Mouse (Mus musculus): ENCODE data around the gene Iffo2. TPM values are rescaled to one million over a fixed set of nuclear protein-coding genes. Genes with fewer than 3 reads are reported as not detected.
A peak's percentile ranks its signal among the peaks of the same experiment; 100 is the strongest.

Gene Iffo2
- polyA plus RNA-seq, 1 experiment from 2014 or later: 1.2 TPM

- Histone ChIP-seq H3K4me1 (ENCODE audit: insufficient read depth) (peaks cover 7% of the 10 kb centered on the region; the same call in 1 of the 2 replicates), H3K36me3 (replicated peaks; ENCODE audit: insufficient read depth, low read length) (peaks cover 18% of the 10 kb centered on the region), H3K9ac (replicated peaks) (no peak overlapping the region), H3K27ac (ENCODE audit: low read depth) (no peak overlapping the region), H3K27me3 (ENCODE audit: insufficient read depth, low read length) (no peaks in the 10 kb centered on the region), H3K4me3 (ENCODE audit: low read depth, low read length) (no peak overlapping the region; the same call in 1 of the 2 replicates), H3K9me3 (ENCODE audit: low read length) (peaks cover 4% of the 10 kb centered on the region; the same call in 1 of the 2 replicates), H3K4me2 (ENCODE audit: low read depth, low read length) (peak overlapping the region; percentile 48; the same call in 1 of the 2 replicates)
- DNase-seq: peak; percentile 83
- TF ChIP-seq EP300 (IDR thresholded peaks at IDR 0.05; ENCODE audit: low read depth) (no peak), CTCF (IDR thresholded peaks at IDR 0.05; ENCODE audit: low read depth) (peak; percentile 98)
- WGBS (ENCODE audit: insufficient replicate concordance): 2% methylated on average over 10 of the region's 10 CpGs
- ATAC-seq: peak; percentile 49
Observed at GRCm38 (mm10) chr4:139611542-139611953, 81.2 kb downstream of the Iffo2 start.

GRCm38 (mm10) chr4:139614524-139615260, 84.3 kb downstream of the Iffo2 start:
- Histone ChIP-seq H3K4me2 (ENCODE audit: low read depth, low read length) (no peak overlapping the region), H3K27ac (ENCODE audit: low read depth) (no peak overlapping the region)
- no peak for DNase-seq

GRCm38 (mm10) chr4:139616276-139617000, 86.1 kb downstream of the Iffo2 start:
- 24% methylated on average over 24 of the region's 24 CpGs for WGBS (ENCODE audit: insufficient replicate concordance)
- Histone ChIP-seq H3K27me3 (ENCODE audit: insufficient read depth, low read length) (no peaks in the 10 kb centered on the region), H3K27ac (ENCODE audit: low read depth) (peak overlapping the region; percentile 37), H3K36me3 (replicated peaks; ENCODE audit: insufficient read depth, low read length) (peaks cover 12% of the 10 kb centered on the region), H3K4me2 (ENCODE audit: low read depth, low read length) (peak overlapping the region; percentile 81), H3K4me1 (ENCODE audit: insufficient read depth) (peaks cover 15% of the 10 kb centered on the region; the same call in 1 of the 2 replicates), H3K9me3 (ENCODE audit: low read length) (peaks cover 4% of the 10 kb centered on the region; the same call in 1 of the 2 replicates), H3K4me3 (ENCODE audit: low read depth, low read length) (peak overlapping the region; percentile 58), H3K9ac (replicated peaks) (peak overlapping the region; percentile 60)
- no peak for TF ChIP-seq CTCF (IDR thresholded peaks at IDR 0.05; ENCODE audit: low read depth)
- TF ChIP-seq EP300 (IDR thresholded peaks at IDR 0.05; ENCODE audit: low read depth): no peak
- ATAC-seq: peak; percentile 86
- peak; percentile 68 for DNase-seq

More at GRCm38 (mm10) chr4:139614524-139615260, 84.3 kb downstream of the Iffo2 start:
- TF ChIP-seq CTCF (IDR thresholded peaks at IDR 0.05; ENCODE audit: low read depth): peak; percentile 21
- no peak for TF ChIP-seq EP300 (IDR thresholded peaks at IDR 0.05; ENCODE audit: low read depth)
- no peak for ATAC-seq
- Histone ChIP-seq H3K4me1 (ENCODE audit: insufficient read depth) (peaks cover 15% of the 10 kb centered on the region; the same call in 1 of the 2 replicates), H3K9me3 (ENCODE audit: low read length) (peaks cover 4% of the 10 kb centered on the region; the same call in 1 of the 2 replicates), H3K9ac (replicated peaks) (no peak overlapping the region), H3K36me3 (replicated peaks; ENCODE audit: insufficient read depth, low read length) (peaks cover 12% of the 10 kb centered on the region), H3K27me3 (ENCODE audit: insufficient read depth, low read length) (no peaks in the 10 kb centered on the region), H3K4me3 (ENCODE audit: low read depth, low read length) (no peak overlapping the region)
- WGBS (ENCODE audit: insufficient replicate concordance): 83% methylated on average over 21 of the region's 21 CpGs

GRCm38 (mm10) chr4:139617001-139617364, 86.6 kb downstream of the Iffo2 start:
- H3K4me1 ChIP-seq (ENCODE audit: insufficient read depth): peaks cover 17% of the 10 kb centered on the region
- peak overlapping the region; percentile 81 for H3K4me2 ChIP-seq (ENCODE audit: low read depth, low read length)
- H3K36me3 ChIP-seq (replicated peaks; ENCODE audit: insufficient read depth, low read length): peaks cover 12% of the 10 kb centered on the region
- H3K27me3 ChIP-seq (ENCODE audit: insufficient read depth, low read length): no peaks in the 10 kb centered on the region
- H3K27ac ChIP-seq (ENCODE audit: low read depth): peak overlapping the region; percentile 37
- TF ChIP-seq EP300 (IDR thresholded peaks at IDR 0.05; ENCODE audit: low read depth) (no peak), CTCF (IDR thresholded peaks at IDR 0.05; ENCODE audit: low read depth) (no peak)
- peak overlapping the region; percentile 60 for H3K9ac ChIP-seq (replicated peaks)
- peaks cover 4% of the 10 kb centered on the region; the same call in 1 of the 2 replicates for H3K9me3 ChIP-seq (ENCODE audit: low read length)
- H3K4me3 ChIP-seq (ENCODE audit: low read depth, low read length): peak overlapping the region; percentile 58
- DNase-seq (no peak), ATAC-seq (no peak)
- WGBS (ENCODE audit: insufficient replicate concordance): 36% methylated on average over 3 of the region's 3 CpGs

- no peak overlapping the region for H3K4me2 ChIP-seq (ENCODE audit: low read depth, low read length)
- H3K4me3 ChIP-seq (ENCODE audit: low read depth, low read length): no peak overlapping the region
- peak overlapping the region; percentile 22; the same call in 1 of the 2 replicates for H3K27ac ChIP-seq (ENCODE audit: low read depth)
- no peaks in the 10 kb centered on the region for H3K27me3 ChIP-seq (ENCODE audit: insufficient read depth, low read length)
- H3K4me1 ChIP-seq (ENCODE audit: insufficient read depth): peaks cover 28% of the 10 kb centered on the region
- DNase-seq (no peak), ATAC-seq (no peak)
- H3K9ac ChIP-seq (replicated peaks): no peak overlapping the region
- 59% methylated on average over 6 of the region's 6 CpGs for WGBS (ENCODE audit: insufficient replicate concordance)
- no peaks in the 10 kb centered on the region for H3K9me3 ChIP-seq (ENCODE audit: low read length)
- peaks cover 2% of the 10 kb centered on the region; the same call in 1 of the 2 replicates for H3K36me3 ChIP-seq (replicated peaks; ENCODE audit: insufficient read depth, low read length)
- TF ChIP-seq EP300 (IDR thresholded peaks at IDR 0.05; ENCODE audit: low read depth) (no peak), CTCF (IDR thresholded peaks at IDR 0.05; ENCODE audit: low read depth) (no peak)
Observed at GRCm38 (mm10) chr4:139619765-139620164, 89.4 kb downstream of the Iffo2 start.
